Mouse (Mus musculus) limb, embryonic 14.5 days (tissue): ENCODE measurements around the gene Slc25a23. TPM values are rescaled to one million over a fixed set of nuclear protein-coding genes. Genes with fewer than 3 reads are reported as not detected.
"Not testable (repeated sequence)": the region's sequence is repeated elsewhere in the genome, so short reads cannot be mapped to it uniquely, and the experiment has no call there.

Experiments used
- ATAC-seq: fragments of 200-750 bp; cut with Nextera tagmentation; 2 replicates; pipeline ENCODE4 v1.8.0; 2017; ENCODE audit warnings: low read depth, moderate number of reproducible peaks, moderate TSS enrichment; ENCODE audit not compliant: low FRiP score
- DNase-seq: peaks from one replicate; pipeline ENCODE4 v3.0.0-alpha.2; 2015; ENCODE audit warnings: low spot score
- H3K27ac ChIP-seq: fragments of 300-500 bp; sonication (generic); replicated peaks from 2 replicates; pipeline ENCODE4 v1.5.1; 2014; ENCODE audit warnings: low read depth, mild to moderate bottlenecking, low read length, moderate library complexity, mixed read lengths
- H3K27me3 ChIP-seq: fragments of 300-500 bp; sonication (generic); 2 replicates; pipeline ENCODE4 v1.6.1; 2014; ENCODE audit warnings: low read length, mixed read lengths; ENCODE audit not compliant: control insufficient read depth, insufficient read depth
- H3K36me3 ChIP-seq: fragments of 300-500 bp; sonication (generic); 2 replicates; pipeline ENCODE4 v1.6.1; 2014; ENCODE audit warnings: mild to moderate bottlenecking, low read length, moderate library complexity, mixed read lengths; ENCODE audit not compliant: control insufficient read depth, insufficient read depth
- H3K4me1 ChIP-seq: fragments of 300-500 bp; sonication (generic); 2 replicates; pipeline ENCODE4 v1.6.1; 2014; ENCODE audit warnings: antibody characterized with exemption, low read length, mixed read lengths; ENCODE audit not compliant: control insufficient read depth, insufficient read depth
- H3K4me2 ChIP-seq: fragments of 300-500 bp; sonication (generic); replicated peaks from 2 replicates; pipeline ENCODE4 v1.6.1; 2014; ENCODE audit warnings: low read depth, mild to moderate bottlenecking, low read length, moderate library complexity; ENCODE audit not compliant: severe bottlenecking
- H3K4me3 ChIP-seq: fragments of 300-500 bp; sonication (generic); replicated peaks from 2 replicates; pipeline ENCODE4 v1.5.1; 2014; ENCODE audit warnings: low read length
- H3K9ac ChIP-seq: fragments of 300-500 bp; sonication (generic); 2 replicates; pipeline ENCODE4 v1.6.1; 2014; ENCODE audit warnings: mild to moderate bottlenecking, low read depth, low read length, moderate library complexity; ENCODE audit not compliant: severe bottlenecking
- H3K9me3 ChIP-seq: fragments of 300-500 bp; sonication (generic); 2 replicates; pipeline ENCODE4 v1.6.1; 2016; ENCODE audit warnings: low read length; ENCODE audit not compliant: control insufficient read depth
- POLR2A ChIP-seq: fragments of 200-500 bp; IDR thresholded peaks from 2 replicates; pipeline ENCODE4 v1.8.0; 2012; ENCODE audit warnings: inconsistent platforms, mild to moderate bottlenecking, moderate library complexity, borderline replicate concordance; ENCODE audit not compliant: insufficient read depth, insufficient read length; ENCODE audit errors: extremely low read depth
- WGBS: fragments of 180-500 bp; shearing (Covaris S2); extraction: QIAGEN DNeasy Blood & Tissue Kit; methylation state at CpG from one replicate; pipeline ENCODE4 v1.1.7; 2014; 5-methylcytosine and 5-hydroxymethylcytosine counted together
- polyA plus RNA-seq, 2 experiments: library from polyadenylated mRNA; depleted of rRNA in 1 of 2; stranded (reverse) in 1 of 2; unstranded in 1 of 2; fragments of >200 nt; fragmentation: Nextera tagmentation in 1 of 2; extraction: Ambion mirVana in 1 of 2; gene quantifications; 2 replicates each; pipeline versions ENCODE4 v1.2.1 to v1.2.3; 2012 to 2014

Gene Slc25a23
- polyA plus RNA-seq, 2 experiments: 5.7 to 26.3 TPM

DNA sequence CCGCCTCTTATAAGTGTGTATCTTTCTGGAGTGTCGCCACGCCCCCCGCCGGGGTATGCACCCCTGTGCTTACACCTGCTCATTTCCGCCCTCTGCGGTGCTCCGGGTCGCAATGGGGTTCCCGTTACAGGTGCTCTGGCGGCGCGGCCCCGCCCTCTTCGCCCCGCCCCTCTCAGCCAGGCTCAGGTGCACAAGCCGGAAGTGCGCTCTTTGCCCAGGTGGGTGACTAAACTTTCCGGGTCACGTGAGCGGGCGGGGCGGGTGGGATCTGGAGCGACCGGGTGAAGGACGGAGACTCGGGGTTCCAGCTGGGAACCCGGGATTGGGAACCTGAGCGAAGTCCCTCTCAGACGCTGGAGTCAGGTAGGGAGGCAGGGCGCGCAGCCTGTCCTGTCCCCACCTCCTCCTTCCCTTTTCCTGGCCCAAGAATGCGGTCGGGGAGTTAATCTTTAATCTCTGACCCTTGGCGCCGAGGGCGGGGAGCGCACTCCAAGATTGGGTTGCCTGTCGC, 2.4 kb upstream of the Slc25a23 start:
- WGBS: 3% methylated on average over 39 of the region's 39 CpGs
- H3K4me3 ChIP-seq: peak overlapping the region; percentile 16
- no peaks in the 10 kb centered on the region for H3K9me3 ChIP-seq
- H3K27ac ChIP-seq: no peak overlapping the region
- no peak for DNase-seq
- no peak for TF ChIP-seq POLR2A
- ATAC-seq: no peak
- H3K4me2 ChIP-seq: peak overlapping the region; percentile 30; the same call in 1 of the 2 replicates
- H3K36me3 ChIP-seq: no peaks in the 10 kb centered on the region
- 0 out of 2 replicates have a peak, but pooled peaks cover 10% of the 10 kb centered on the region for H3K4me1 ChIP-seq
- H3K9ac ChIP-seq: no peak overlapping the region
- H3K27me3 ChIP-seq: peaks cover 37% of the 10 kb centered on the region

DNA sequence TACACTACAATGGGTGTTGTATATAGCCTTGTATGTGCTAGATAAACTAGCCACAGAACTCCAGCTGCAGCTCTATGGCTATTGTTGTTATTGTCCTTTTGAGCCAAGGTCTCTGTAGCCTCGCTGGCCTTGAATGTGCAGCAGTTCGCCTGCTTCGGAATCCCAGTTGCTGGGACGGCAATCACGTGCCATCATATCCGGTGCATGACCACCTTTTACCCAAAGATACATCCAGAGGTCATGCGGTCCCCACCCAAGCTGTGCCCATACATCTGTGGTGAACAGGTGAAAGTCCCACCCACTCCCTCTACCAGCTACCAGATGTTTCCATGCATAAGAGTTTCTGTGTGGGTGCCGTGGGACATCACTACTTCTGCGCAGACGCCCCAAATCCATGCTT, 1.4 kb upstream of the Slc25a23 start:
- H3K36me3 ChIP-seq: no peaks in the 10 kb centered on the region
- no peak for DNase-seq
- peaks cover 33% of the 10 kb centered on the region for H3K27me3 ChIP-seq
- 48% methylated on average over 10 of the region's 10 CpGs for WGBS
- TF ChIP-seq POLR2A: no peak
- peak overlapping the region; percentile 77; the same call in 1 of the 2 replicates for H3K4me3 ChIP-seq
- H3K9me3 ChIP-seq: no peaks in the 10 kb centered on the region
- no peak overlapping the region for H3K9ac ChIP-seq
- H3K27ac ChIP-seq: no peak overlapping the region
- peak overlapping the region; percentile 83 for H3K4me2 ChIP-seq
- H3K4me1 ChIP-seq: 0 out of 2 replicates have a peak, but pooled peaks cover 10% of the 10 kb centered on the region
- ATAC-seq: no peak

- no peak overlapping the region for H3K27ac ChIP-seq
- H3K27me3 ChIP-seq: peaks cover 33% of the 10 kb centered on the region
- H3K4me2 ChIP-seq: peak overlapping the region; percentile 83
- H3K4me1 ChIP-seq: 0 out of 2 replicates have a peak, but pooled peaks cover 10% of the 10 kb centered on the region
- no peaks in the 10 kb centered on the region for H3K36me3 ChIP-seq
- no peaks in the 10 kb centered on the region for H3K9me3 ChIP-seq
- DNase-seq (peak; percentile 96), ATAC-seq (peak; percentile 93)
- no peak for TF ChIP-seq POLR2A
- H3K4me3 ChIP-seq: peak overlapping the region; percentile 77
- 0 out of 2 replicates have a peak overlapping the region, but pooled peaks have one; percentile 22 for H3K9ac ChIP-seq
- under 1% methylated on average over 44 of the region's 44 CpGs for WGBS
These were observed 653 bp upstream of the Slc25a23 start for GRCm38 (mm10) chr17:57060231-57060801.

DNA sequence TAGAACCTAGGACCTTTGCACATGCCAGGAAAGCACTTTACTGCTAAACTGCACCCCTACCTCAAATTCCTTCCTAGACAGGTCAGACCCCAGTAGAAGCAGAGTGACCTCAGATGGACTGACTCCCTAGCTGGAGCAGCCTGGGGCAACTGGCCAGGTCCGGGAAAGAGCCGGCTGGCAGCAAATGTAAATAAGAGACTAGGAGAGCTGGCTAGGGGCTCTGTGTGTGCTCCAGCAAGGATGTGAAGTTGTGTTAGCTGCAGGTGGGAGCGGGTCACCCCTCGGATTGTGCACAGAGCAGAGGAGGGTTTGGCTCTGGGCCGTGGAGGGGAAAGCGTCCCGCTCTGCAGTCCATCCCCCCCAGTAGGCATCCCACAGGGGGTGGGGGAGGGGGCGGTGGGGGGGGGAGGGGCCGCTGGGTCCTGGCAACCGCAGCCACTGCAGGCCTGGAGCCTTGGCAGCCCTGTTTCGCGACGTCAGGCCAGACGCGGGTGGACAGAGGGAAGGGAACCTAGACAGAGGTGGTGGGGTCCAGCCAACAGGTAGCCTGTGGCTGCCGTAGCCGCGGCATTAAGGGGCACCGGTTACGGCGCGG, 675 bp downstream of the Slc25a23 start, which contains the start of gene Crb3:
TSS of gene Crb3 (plus strand) at position 215 of the 595 bp plus-strand sequence.
- ATAC-seq (no peak), DNase-seq (no peak)
- peaks cover 27% of the 10 kb centered on the region for H3K27me3 ChIP-seq
- no peaks in the 10 kb centered on the region for H3K36me3 ChIP-seq
- H3K27ac ChIP-seq: no peak within 1 kb of the TSS
- peak within 1 kb of the TSS; percentile 77 for H3K4me3 ChIP-seq
- peak within 1 kb of the TSS; percentile 70 for H3K9ac ChIP-seq
- H3K4me1 ChIP-seq: 0 out of 2 replicates have a peak, but pooled peaks cover 10% of the 10 kb centered on the region
- H3K4me2 ChIP-seq: peak within 1 kb of the TSS; percentile 83
- no peak for TF ChIP-seq POLR2A
- no peaks in the 10 kb centered on the region for H3K9me3 ChIP-seq
- WGBS: 2% methylated on average over 3 of the region's 22 CpGs

DNA sequence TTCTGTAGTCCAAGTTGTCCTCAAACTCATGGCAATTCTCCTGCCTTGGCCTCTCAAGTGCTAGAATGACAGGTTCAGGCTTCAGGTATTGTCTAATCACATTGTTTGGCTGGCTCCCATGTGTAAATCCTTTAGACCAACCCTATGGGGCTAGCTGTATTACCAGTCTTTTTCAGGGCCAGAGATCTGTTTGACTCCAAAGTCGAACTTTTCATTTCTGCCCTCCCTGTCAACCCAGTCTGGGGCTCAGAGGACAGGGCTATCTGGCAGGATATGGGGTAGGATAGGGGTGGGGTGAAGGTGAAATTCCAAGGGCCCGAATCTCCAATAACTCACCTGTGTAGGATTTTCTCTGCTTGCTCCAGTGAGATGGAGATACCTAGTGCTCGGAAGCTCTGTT, 3.4 kb downstream of the Slc25a23 start:
- H3K27me3 ChIP-seq: peaks cover 4% of the 10 kb centered on the region
- WGBS: 90% methylated on average over 3 of the region's 3 CpGs

DNA sequence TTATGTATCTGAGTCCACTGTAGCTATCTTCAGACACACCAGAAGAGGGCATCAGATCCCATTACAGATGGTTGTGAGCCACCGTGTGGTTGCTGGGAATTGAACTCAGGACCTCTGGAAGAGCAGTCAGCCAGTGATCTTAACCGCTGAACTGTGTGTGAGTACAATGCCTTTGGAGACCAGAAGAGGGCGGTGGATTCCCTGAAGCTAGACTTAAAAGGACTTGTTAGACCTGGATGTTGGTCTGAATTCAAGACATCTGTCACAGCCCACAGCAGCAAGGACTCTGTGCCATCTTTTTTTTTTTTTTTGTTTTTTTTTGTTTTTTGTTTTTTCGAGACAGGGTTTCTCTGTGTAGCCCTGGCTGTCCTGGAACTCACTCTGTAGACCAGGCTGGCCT, 8.0 kb downstream of the Slc25a23 start:
- not testable (repeated sequence) for H3K27ac ChIP-seq, DNase-seq, H3K27me3 ChIP-seq, ATAC-seq, H3K9me3 ChIP-seq, H3K36me3 ChIP-seq, H3K4me2 ChIP-seq, H3K4me3 ChIP-seq, H3K4me1 ChIP-seq, H3K9ac ChIP-seq
- WGBS: 88% methylated on average over 3 of the region's 4 CpGs

More for the DNA sequence above, 3.4 kb downstream of the Slc25a23 start:
- Histone ChIP-seq H3K4me1 (0 out of 2 replicates have a peak, but pooled peaks cover 7% of the 10 kb centered on the region), H3K27ac (no peak overlapping the region), H3K9me3 (no peaks in the 10 kb centered on the region), H3K36me3 (0 out of 2 replicates have a peak, but pooled peaks cover 9% of the 10 kb centered on the region), H3K4me3 (no peak overlapping the region), H3K4me2 (no peak overlapping the region), H3K9ac (no peak overlapping the region)
- no peak for ATAC-seq
- no peak for DNase-seq
- TF ChIP-seq POLR2A: no peak
